Mouse (Mus musculus): ENCODE measurements around the gene Ap1ar. TPM values are rescaled to one million over a fixed set of nuclear protein-coding genes. Genes with fewer than 3 reads are reported as not detected.

Ap1ar gene
- total RNA-seq (2021), result 10 to 100 TPM; 19.8 to 20.8 TPM
- long read RNA-seq, experiment 1, transcript Ap1ar-201 (10 exons, 2,662 nt), result major isoform, 5 of 8 reads
- long read RNA-seq, experiment 1, partial matches to known transcripts, result 0 of 8 reads
- long read RNA-seq, experiment 1, other reads (novel, unspliced or antisense), result 2 of 8 reads
- long read RNA-seq, experiment 2, transcript Ap1ar-201 (10 exons, 2,662 nt), result major isoform, 12 of 18 reads
- long read RNA-seq, experiment 2, partial matches to known transcripts, result 2 of 18 reads
- long read RNA-seq, experiment 2, other reads (novel, unspliced or antisense), result 1 of 18 reads

- DNase-seq (ENCODE audit: low spot score in 2 of 2), result peak; percentile 92 to 95
Measured at GRCm38 (mm10) chr3:127837154-127837865, at the start of gene Ap1ar. TSS of gene Ap1ar (minus strand) at chr3:127837523.

GRCm38 (mm10) chr3:127881684-127882083 lies 44.4 kb upstream of the Ap1ar start:
- DNase-seq (ENCODE audit: low spot score in 2 of 2), result no peak

GRCm38 (mm10) chr3:127879968-127880367 lies 42.6 kb upstream of the Ap1ar start:
- DNase-seq (ENCODE audit: low spot score in 2 of 2), result no peak

- DNase-seq (ENCODE audit: low spot score in 2 of 2), result no peak
Measured at GRCm38 (mm10) chr3:127875509-127875908, 38.2 kb upstream of the Ap1ar start.

GRCm38 (mm10) chr3:127875059-127875458 lies 37.7 kb upstream of the Ap1ar start:
- no peak for DNase-seq (ENCODE audit: low spot score in 2 of 2)

- DNase-seq (ENCODE audit: low spot score in 2 of 2), result no peak
Measured at GRCm38 (mm10) chr3:127874254-127874883, 37.0 kb upstream of the Ap1ar start.

GRCm38 (mm10) chr3:127871575-127871974 lies 34.3 kb upstream of the Ap1ar start:
- DNase-seq (ENCODE audit: low spot score in 2 of 2), result no peak

- no peak for DNase-seq (ENCODE audit: low spot score in 2 of 2)
Measured at GRCm38 (mm10) chr3:127868880-127869279, 31.6 kb upstream of the Ap1ar start.

- DNase-seq (ENCODE audit: low spot score in 2 of 2), result no peak
Measured at GRCm38 (mm10) chr3:127868046-127868758, 30.9 kb upstream of the Ap1ar start.

- DNase-seq (ENCODE audit: low spot score in 2 of 2), result no peak
Measured at GRCm38 (mm10) chr3:127864242-127864641, 26.9 kb upstream of the Ap1ar start.

GRCm38 (mm10) chr3:127863571-127863970 lies 26.2 kb upstream of the Ap1ar start:
- DNase-seq (ENCODE audit: low spot score in 2 of 2), result no peak

GRCm38 (mm10) chr3:127862479-127862878 lies 25.2 kb upstream of the Ap1ar start:
- no peak for DNase-seq (ENCODE audit: low spot score in 2 of 2)

GRCm38 (mm10) chr3:127861340-127861739 lies 24.0 kb upstream of the Ap1ar start:
- DNase-seq (ENCODE audit: low spot score in 2 of 2), result no peak

GRCm38 (mm10) chr3:127853431-127854206 lies 16.3 kb upstream of the Ap1ar start:
- DNase-seq (ENCODE audit: low spot score in 2 of 2), result peak; percentile 38 to 74

- peak in 1 of 2 experiments; percentile 1 for DNase-seq (ENCODE audit: low spot score in 2 of 2)
Measured at GRCm38 (mm10) chr3:127852722-127853121, 15.4 kb upstream of the Ap1ar start.

GRCm38 (mm10) chr3:127850776-127851646 lies 13.7 kb upstream of the Ap1ar start:
- peak in 1 of 2 experiments; percentile 7 for DNase-seq (ENCODE audit: low spot score in 2 of 2)

- peak in 1 of 2 experiments; percentile 1 for DNase-seq (ENCODE audit: low spot score in 2 of 2)
Measured at GRCm38 (mm10) chr3:127849922-127850321, 12.6 kb upstream of the Ap1ar start.

GRCm38 (mm10) chr3:127848088-127848808 lies 10.9 kb upstream of the Ap1ar start:
- DNase-seq (ENCODE audit: low spot score in 2 of 2), result peak in 1 of 2 experiments; percentile 7

GRCm38 (mm10) chr3:127843941-127844327 lies 6.6 kb upstream of the Ap1ar start:
- no peak for DNase-seq (ENCODE audit: low spot score in 2 of 2)
